Mouse (Mus musculus) liver, adult 2 months (tissue): ENCODE results near the gene Prrt1.

Experiments
- CTCF ChIP-seq: fragments of 200-500 bp; IDR thresholded peaks from 2 replicates; pipeline ENCODE4 v1.5.1; 2011; ENCODE audit warnings: low read depth, low read length, control low read depth
- POLR2A ChIP-seq: fragments of 200-500 bp; IDR thresholded peaks from 2 replicates; pipeline ENCODE4 v1.6.1; 2011; ENCODE audit warnings: low read length, control low read depth; ENCODE audit not compliant: insufficient read depth; ENCODE audit errors: extremely low read depth

DNA sequence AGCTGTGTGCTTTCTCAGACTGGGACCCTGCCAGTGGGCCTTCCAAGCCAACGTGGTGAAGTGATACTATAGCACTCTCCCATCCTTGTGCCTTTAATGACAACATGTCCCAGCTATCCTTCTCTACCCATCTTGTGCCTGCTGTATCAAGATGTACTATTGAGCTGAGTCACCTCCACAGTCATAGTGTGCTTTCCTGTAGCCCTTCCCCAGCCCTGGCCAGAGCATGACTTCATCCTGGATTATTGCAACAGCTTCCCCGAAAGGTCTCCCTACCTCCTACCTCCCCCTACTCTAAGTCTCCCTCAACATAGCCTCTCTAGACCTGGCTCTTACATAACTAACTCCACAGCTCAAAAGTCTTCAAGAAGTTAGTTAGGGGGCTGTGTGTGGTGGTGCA lies 6.3 kb downstream of the Prrt1 start:
- TF ChIP-seq CTCF (no peak), POLR2A (no peak)
